Mouse (Mus musculus) hindbrain, postnatal 0 days (tissue): ENCODE measurements around the gene Crct1. TPM values are rescaled to one million over a fixed set of nuclear protein-coding genes. Genes with fewer than 3 reads are reported as not detected.
A peak's percentile ranks its signal among the peaks of the same experiment; 100 is the strongest.

Source experiments
- ATAC-seq: fragments of 200-750 bp; cut with Nextera tagmentation; 2 replicates; pipeline ENCODE4 v1.8.0; 2017; ENCODE audit warnings: mild to moderate bottlenecking, moderate TSS enrichment, moderate library complexity
- DNase-seq: peaks from one replicate; pipeline ENCODE4 v3.0.0-alpha.2; 2015; ENCODE audit warnings: low spot score
- H3K27ac ChIP-seq: fragments of 300-500 bp; sonication (generic); 2 replicates; pipeline ENCODE4 v1.5.1; 2014; ENCODE audit warnings: mild to moderate bottlenecking
- H3K27me3 ChIP-seq: fragments of 300-500 bp; sonication (generic); 2 replicates; pipeline ENCODE4 v1.6.1; 2014; ENCODE audit warnings: low read length, mixed read lengths; ENCODE audit not compliant: insufficient read depth
- H3K36me3 ChIP-seq: fragments of 300-500 bp; sonication (generic); 2 replicates; pipeline ENCODE4 v1.6.1; 2014; ENCODE audit warnings: low read length, mixed read lengths; ENCODE audit not compliant: insufficient read depth
- H3K4me1 ChIP-seq: fragments of 300-500 bp; sonication (generic); 2 replicates; pipeline ENCODE4 v1.6.1; 2014; ENCODE audit warnings: antibody characterized with exemption, low read length, mixed read lengths; ENCODE audit not compliant: insufficient read depth
- H3K4me2 ChIP-seq: fragments of 300-500 bp; sonication (generic); 2 replicates; pipeline ENCODE4 v1.6.1; 2014; ENCODE audit warnings: low read depth, mild to moderate bottlenecking, low read length, moderate library complexity, mixed read lengths
- H3K4me3 ChIP-seq: fragments of 300-500 bp; sonication (generic); 2 replicates; pipeline ENCODE4 v1.5.1; 2014; ENCODE audit warnings: low read length
- H3K9ac ChIP-seq: fragments of 300-500 bp; sonication (generic); replicated peaks from 2 replicates; pipeline ENCODE4 v1.6.1; 2014; ENCODE audit warnings: mild to moderate bottlenecking, low read length, moderate library complexity, mixed read lengths
- H3K9me3 ChIP-seq: fragments of 300-500 bp; sonication (generic); 2 replicates; pipeline ENCODE4 v1.6.1; 2016; ENCODE audit warnings: low read length, mixed read lengths
- CTCF ChIP-seq: IDR thresholded peaks from 2 replicates; pipeline ENCODE4 v1.5.1; 2016; ENCODE audit warnings: antibody characterized with exemption, control low read depth, low read depth
- WGBS: fragments of 180-500 bp; shearing (Covaris S2); extraction: QIAGEN DNeasy Blood & Tissue Kit; methylation state at CpG from one replicate; pipeline ENCODE4 v1.1.7; 2014; 5-methylcytosine and 5-hydroxymethylcytosine counted together
- polyA plus RNA-seq: library from polyadenylated mRNA; unstranded; fragments of >200 nt; fragmentation: Nextera tagmentation; extraction: Ambion mirVana; gene quantifications from 2 replicates; pipeline ENCODE4 v1.2.1, GENCODE M21; 2015
- total RNA-seq: library from RNA; depleted of rRNA; stranded (reverse); fragments of >200 nt; gene quantifications from 2 replicates; pipeline ENCODE4 v1.2.3, GENCODE M21; 2014

Gene Crct1
- total and polyA plus RNA-seq, 2 experiments from 2014 or later: 1.4 to 4.2 TPM

DNA sequence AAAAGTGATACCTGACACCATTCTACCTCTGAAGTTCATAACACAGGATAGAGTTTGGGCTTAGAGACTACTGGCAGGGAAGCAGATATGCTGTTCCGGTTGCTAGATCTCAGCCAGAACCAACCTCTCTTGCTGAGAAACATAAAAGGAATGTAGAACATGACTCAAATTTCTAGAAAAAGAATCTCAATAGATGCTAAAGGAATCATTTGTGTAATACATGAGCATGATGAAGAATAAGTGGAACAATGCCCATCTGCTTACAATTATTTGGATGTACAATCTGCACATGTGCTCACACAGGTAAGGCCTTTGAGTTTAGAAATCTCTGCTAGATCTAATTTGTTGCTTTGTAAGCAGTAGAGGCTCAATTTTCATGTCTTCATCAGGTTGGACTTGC is 5.7 kb upstream of the Crct1 start:
- H3K36me3 ChIP-seq: no peaks in the 10 kb centered on the region
- H3K4me3 ChIP-seq: no peak overlapping the region
- 88% methylated on average over 1 of the region's 1 CpGs for WGBS
- H3K27me3 ChIP-seq: no peaks in the 10 kb centered on the region
- no peak overlapping the region for H3K4me2 ChIP-seq
- no peaks in the 10 kb centered on the region for H3K4me1 ChIP-seq
- no peak for ATAC-seq
- no peaks in the 10 kb centered on the region for H3K9me3 ChIP-seq
- TF ChIP-seq CTCF: no peak
- no peak overlapping the region for H3K27ac ChIP-seq
- no peak for DNase-seq
- no peak overlapping the region for H3K9ac ChIP-seq

- WGBS: 94% methylated on average over 2 of the region's 2 CpGs
- H3K9me3 ChIP-seq: no peaks in the 10 kb centered on the region
- H3K4me3 ChIP-seq: no peak within 1 kb of the TSS
- H3K27me3 ChIP-seq: no peaks in the 10 kb centered on the region
- no peak for ATAC-seq
- H3K27ac ChIP-seq: no peak within 1 kb of the TSS
- no peak within 1 kb of the TSS for H3K9ac ChIP-seq
- H3K4me2 ChIP-seq: no peak within 1 kb of the TSS
- TF ChIP-seq CTCF: no peak
- no peaks in the 10 kb centered on the region for H3K4me1 ChIP-seq
- H3K36me3 ChIP-seq: no peaks in the 10 kb centered on the region
- DNase-seq: no peak
These were observed 3.5 kb upstream of the Crct1 start, which contains the start of gene Lce1m for GRCm38 (mm10) chr3:93018960-93019359. TSS of gene Lce1m (minus strand) at chr3:93019060.

DNA sequence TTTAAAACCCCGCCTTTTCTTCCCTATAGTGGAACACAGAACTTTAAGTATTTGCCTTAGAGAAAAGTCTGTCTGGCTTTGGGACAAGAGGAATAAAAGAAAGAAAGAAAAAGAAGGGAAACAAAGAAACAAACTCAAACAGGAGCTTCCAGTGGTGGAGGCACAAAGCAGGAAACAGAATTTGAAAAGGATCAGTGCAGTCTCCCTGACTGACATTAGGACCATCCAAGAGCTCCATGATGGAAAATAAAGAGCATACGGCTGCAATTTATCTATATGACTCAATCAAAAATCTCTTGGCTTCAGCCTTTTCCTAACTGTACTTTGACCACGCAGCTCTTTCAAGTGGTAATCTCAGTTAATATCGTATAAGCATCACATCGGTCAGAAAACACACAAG is 616 bp downstream of the Crct1 start:
- DNase-seq (no peak), ATAC-seq (no peak)
- Histone ChIP-seq H3K4me2 (peak overlapping the region; percentile 96), H3K4me1 (no peaks in the 10 kb centered on the region), H3K27ac (no peak overlapping the region), H3K9me3 (no peaks in the 10 kb centered on the region), H3K36me3 (no peaks in the 10 kb centered on the region), H3K4me3 (peak overlapping the region; percentile 54), H3K27me3 (no peaks in the 10 kb centered on the region), H3K9ac (peak overlapping the region; percentile 56; the same call in 1 of the 2 replicates)
- no peak for TF ChIP-seq CTCF
- WGBS: 10% methylated on average over 5 of the region's 5 CpGs

DNA sequence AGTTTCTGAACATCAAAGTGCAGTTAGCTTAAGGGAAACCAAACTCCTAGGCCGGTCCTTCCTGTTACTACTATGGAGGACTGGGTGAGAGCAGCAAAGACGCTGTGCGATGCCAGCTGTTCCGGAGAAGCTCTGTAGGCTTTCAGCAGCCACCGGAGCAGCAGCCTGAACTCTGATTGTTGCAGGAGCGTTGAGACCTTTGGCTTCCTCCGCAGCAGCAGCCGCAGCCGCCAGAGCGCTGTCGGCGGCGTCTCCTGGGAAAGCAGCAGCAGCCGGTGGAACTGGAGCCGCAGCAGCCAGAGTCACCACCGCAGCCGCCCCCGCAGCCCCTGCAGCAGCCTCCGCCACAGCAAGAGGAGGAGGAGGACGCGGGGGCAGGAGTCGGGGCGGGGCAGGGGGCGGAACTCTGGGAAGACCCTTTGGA is 1.1 kb downstream of the Crct1 start:
- Histone ChIP-seq H3K4me1 (no peaks in the 10 kb centered on the region), H3K4me3 (peak overlapping the region; percentile 54), H3K9ac (peak overlapping the region; percentile 56), H3K9me3 (no peaks in the 10 kb centered on the region), H3K27ac (no peak overlapping the region; the same call in 1 of the 2 replicates), H3K4me2 (peak overlapping the region; percentile 96), H3K27me3 (no peaks in the 10 kb centered on the region), H3K36me3 (no peaks in the 10 kb centered on the region)
- peak; percentile 87 for ATAC-seq
- 1% methylated on average over 24 of the region's 24 CpGs for WGBS
- no peak for TF ChIP-seq CTCF
- DNase-seq: peak; percentile 70

DNA sequence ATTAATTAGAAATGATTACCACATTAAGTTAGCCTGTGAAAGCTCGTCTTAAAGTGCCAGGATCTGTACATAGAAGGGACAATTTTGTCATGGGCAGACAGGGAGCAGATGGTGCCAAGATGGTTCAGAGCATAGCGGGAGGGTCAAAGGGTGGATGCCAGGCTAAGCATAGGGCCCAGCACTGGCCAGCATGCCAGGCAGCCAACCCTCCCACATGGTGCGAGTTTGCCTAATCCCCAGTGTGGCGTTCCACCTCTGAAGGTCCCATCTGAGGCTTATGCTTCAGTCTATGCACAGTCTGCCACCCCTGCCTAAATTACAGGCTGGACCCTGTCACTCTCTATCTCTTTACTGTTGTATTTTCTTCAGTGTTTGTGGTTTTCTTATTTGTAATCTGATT is 12.6 kb downstream of the Crct1 start:
- 0 out of 2 replicates have a peak, but pooled peaks have one; percentile 35 for ATAC-seq
- Histone ChIP-seq H3K4me3 (no peak overlapping the region), H3K4me2 (no peak overlapping the region), H3K27me3 (no peaks in the 10 kb centered on the region), H3K36me3 (no peaks in the 10 kb centered on the region), H3K27ac (no peak overlapping the region), H3K4me1 (no peaks in the 10 kb centered on the region), H3K9me3 (no peaks in the 10 kb centered on the region), H3K9ac (no peak overlapping the region)
- WGBS: 59% methylated on average over 4 of the region's 4 CpGs
- no peak for DNase-seq
- no peak for TF ChIP-seq CTCF

- Histone ChIP-seq H3K4me1 (no peaks in the 10 kb centered on the region), H3K9ac (no peak overlapping the region), H3K36me3 (no peaks in the 10 kb centered on the region), H3K27me3 (no peaks in the 10 kb centered on the region), H3K27ac (no peak overlapping the region), H3K4me3 (no peak overlapping the region), H3K4me2 (no peak overlapping the region), H3K9me3 (no peaks in the 10 kb centered on the region)
- no peak for ATAC-seq
- DNase-seq: no peak
- WGBS: 87% methylated on average over 3 of the region's 3 CpGs
- TF ChIP-seq CTCF: no peak
These were observed 14.9 kb downstream of the Crct1 start for GRCm38 (mm10) chr3:93000621-93001020.

GRCm38 (mm10) chr3:92998691-92999090 is 16.8 kb downstream of the Crct1 start:
- no peaks in the 10 kb centered on the region for H3K4me1 ChIP-seq
- no peaks in the 10 kb centered on the region for H3K9me3 ChIP-seq
- ATAC-seq: peak; percentile 92
- no peak overlapping the region for H3K4me3 ChIP-seq
- H3K27me3 ChIP-seq: no peaks in the 10 kb centered on the region
- H3K36me3 ChIP-seq: no peaks in the 10 kb centered on the region
- peak; percentile 92 for DNase-seq
- no peak overlapping the region for H3K9ac ChIP-seq
- peak; percentile 93 for TF ChIP-seq CTCF
- 3% methylated on average over 7 of the region's 7 CpGs for WGBS
- H3K27ac ChIP-seq: no peak overlapping the region
- H3K4me2 ChIP-seq: no peak overlapping the region
